Mouse (Mus musculus): Measurements from ENCODE around the gene Gm20852.
"Not testable (repeated sequence)": the region's sequence is repeated elsewhere in the genome, so short reads cannot be mapped to it uniquely, and the experiment has no call there.

Gm20852 gene

DNA sequence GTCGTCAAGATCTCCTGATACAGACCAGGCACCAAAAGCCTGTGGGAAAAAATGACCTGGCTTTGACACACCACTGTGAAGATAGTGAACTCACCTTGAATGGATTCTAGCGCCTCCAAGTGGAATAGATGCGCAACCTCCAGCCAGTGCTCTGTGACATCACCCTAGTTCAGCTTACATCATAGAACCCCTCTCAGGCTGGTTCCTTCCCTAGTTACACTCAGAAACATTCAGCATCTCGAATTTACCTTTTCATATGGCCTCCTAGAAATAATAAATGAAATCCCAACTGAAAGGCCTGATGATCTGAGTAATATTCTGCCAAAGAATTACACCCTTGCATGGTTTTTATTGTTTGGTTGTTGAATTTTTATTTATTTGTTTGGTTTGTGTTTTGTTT, at the start of gene Gm20852:
TSS of gene Gm20852 (minus strand) at position 101 of the 400 bp plus-strand sequence.
- DNase-seq (ENCODE audit: low spot score), result not testable (repeated sequence)
